Comparison of ENCODE assay signal across 15 mouse cellular contexts in the genomic region with DNA sequence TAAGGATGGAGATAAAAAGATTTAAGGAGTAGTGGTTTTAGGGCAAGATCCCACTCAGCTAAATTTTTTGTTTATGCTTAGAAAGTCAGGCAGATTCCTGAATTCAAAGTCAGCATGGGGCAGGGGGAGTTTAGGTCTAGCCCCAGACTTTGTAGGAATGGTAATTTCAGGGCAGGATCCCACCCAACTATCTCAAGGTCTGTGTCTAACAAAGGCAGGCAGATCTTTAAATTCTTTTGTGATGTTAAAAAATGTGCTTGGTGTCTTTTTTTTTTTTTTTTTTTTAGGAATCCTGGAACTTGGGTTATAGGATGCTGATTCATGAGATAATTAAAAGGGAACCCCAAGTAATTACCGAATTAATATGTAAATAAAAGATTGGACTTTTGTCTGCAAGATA.
"Had no signal": no experiment of that assay in that cellular context is flagged by ENCODE, and none has a peak within 500 bp of the region (broad histone marks: within the 10 kb centered on the region; RNA-seq: fewer than 3 reads in every experiment).

No protein-coding gene starts in this region.

- H3K4me3 ChIP-seq: neural tube, embryonic 15.5 days; stomach, embryonic 15.5 days had no signal

- H3K27me3 ChIP-seq: neural tube, embryonic 15.5 days; stomach, embryonic 15.5 days had no signal

- H3K9ac ChIP-seq: neural tube, embryonic 15.5 days; stomach, embryonic 15.5 days had no signal

- DNase-seq: retina, postnatal 1 day; right cerebral cortex, adult 18-20 months; right cerebral cortex, postnatal 14 days; right cerebral cortex, postnatal 25 days; right cerebral cortex, postnatal 4 days; spleen, adult 18-20 months; thymus, adult 18-20 months; thymus, adult 2 months; thymus, postnatal 14 days; thymus, postnatal 25 days; thymus, postnatal 36 days; thymus, postnatal 4 days had no signal

- H3K4me2 ChIP-seq: neural tube, embryonic 15.5 days; stomach, embryonic 15.5 days had no signal

- H3K9me3 ChIP-seq: neural tube, embryonic 15.5 days; stomach, embryonic 15.5 days had no signal

- H3K36me3 ChIP-seq: neural tube, embryonic 15.5 days; stomach, embryonic 15.5 days had no signal

- H3K27ac ChIP-seq: neural tube, embryonic 15.5 days; stomach, embryonic 15.5 days; stomach, postnatal 0 days had no signal

- H3K4me1 ChIP-seq: neural tube, embryonic 15.5 days; stomach, embryonic 15.5 days had no signal
